Mouse (Mus musculus) forebrain, postnatal 0 days (tissue): Measurements from ENCODE around the gene Nr2f1. TPM values are rescaled to one million over a fixed set of nuclear protein-coding genes. Genes with fewer than 3 reads are reported as not detected.

ENCODE experiments used
- ATAC-seq: fragments of 200-750 bp; cut with Nextera tagmentation; 2 replicates; pipeline ENCODE4 v1.8.0; 2017; ENCODE audit warnings: mild to moderate bottlenecking, moderate library complexity
- DNase-seq: peaks from one replicate; pipeline ENCODE4 v3.0.0-alpha.2; 2015
- H3K27ac ChIP-seq: fragments of 300-500 bp; sonication (generic); 2 replicates; pipeline ENCODE4 v1.5.1; 2014; ENCODE audit warnings: low read depth, mild to moderate bottlenecking, antibody characterized with exemption, low read length, moderate library complexity, mixed read lengths
- H3K27me3 ChIP-seq: fragments of 300-500 bp; sonication (generic); 2 replicates; pipeline ENCODE4 v1.6.1; 2014; ENCODE audit warnings: mild to moderate bottlenecking, low read length, mixed read lengths; ENCODE audit not compliant: insufficient read depth
- H3K36me3 ChIP-seq: fragments of 300-500 bp; sonication (generic); 2 replicates; pipeline ENCODE4 v1.6.1; 2014; ENCODE audit warnings: mild to moderate bottlenecking, moderate library complexity; ENCODE audit not compliant: insufficient read depth
- H3K4me1 ChIP-seq: fragments of 300-500 bp; sonication (generic); 2 replicates; pipeline ENCODE4 v1.6.1; 2014; ENCODE audit warnings: antibody characterized with exemption; ENCODE audit not compliant: insufficient read depth
- H3K4me2 ChIP-seq: fragments of 300-500 bp; sonication (generic); 2 replicates; pipeline ENCODE4 v1.6.1; 2014; ENCODE audit warnings: low read depth, mild to moderate bottlenecking, moderate library complexity
- H3K4me3 ChIP-seq: fragments of 300-500 bp; sonication (generic); 2 replicates; pipeline ENCODE4 v1.5.1; 2014; ENCODE audit warnings: low read depth, low read length, mixed read lengths
- H3K9ac ChIP-seq: fragments of 300-500 bp; sonication (generic); 2 replicates; pipeline ENCODE4 v1.6.1; 2014; ENCODE audit warnings: mild to moderate bottlenecking
- H3K9me3 ChIP-seq: fragments of 300-500 bp; sonication (generic); 2 replicates; pipeline ENCODE4 v1.6.1; 2016; ENCODE audit warnings: low read length
- CTCF ChIP-seq: sonication (generic); IDR thresholded peaks from 2 replicates; pipeline ENCODE4 v1.5.1; 2016; ENCODE audit warnings: antibody characterized with exemption, control low read depth, low read depth
- WGBS: fragments of 180-500 bp; shearing (Covaris S2); extraction: QIAGEN DNeasy Blood & Tissue Kit; methylation state at CpG from one replicate; pipeline ENCODE4 v1.1.7; 2014; 5-methylcytosine and 5-hydroxymethylcytosine counted together
- polyA plus RNA-seq: library from polyadenylated mRNA; unstranded; fragments of >200 nt; fragmentation: Nextera tagmentation; extraction: Ambion mirVana; gene quantifications from 2 replicates; pipeline ENCODE4 v1.2.1, GENCODE M21; 2015
- total RNA-seq: library from RNA; depleted of rRNA; stranded (reverse); fragments of >200 nt; gene quantifications from 2 replicates; pipeline ENCODE4 v1.2.3, GENCODE M21; 2014

Gene Nr2f1
- total and polyA plus RNA-seq, 2 experiments from 2014 or later: 89.1 to 250 TPM

- DNase-seq (peak; percentile 55), ATAC-seq (peak; percentile 18; the same call in 1 of the 2 replicates)
- peak overlapping the region; percentile 56 for H3K9ac ChIP-seq
- H3K27ac ChIP-seq: peak overlapping the region; percentile 81
- no peaks in the 10 kb centered on the region for H3K27me3 ChIP-seq
- no peak for TF ChIP-seq CTCF
- no peaks in the 10 kb centered on the region for H3K36me3 ChIP-seq
- WGBS: 12% methylated on average over 13 of the region's 13 CpGs
- H3K4me2 ChIP-seq: peak overlapping the region; percentile 87
- no peaks in the 10 kb centered on the region for H3K9me3 ChIP-seq
- peak overlapping the region; percentile 35 for H3K4me3 ChIP-seq
- H3K4me1 ChIP-seq: peaks cover 32% of the 10 kb centered on the region
Measured at GRCm38 (mm10) chr13:78210748-78211089, 11.2 kb upstream of the Nr2f1 start.

- no peak for TF ChIP-seq CTCF
- Histone ChIP-seq H3K4me2 (peak overlapping the region; percentile 87), H3K9ac (peak overlapping the region; percentile 56), H3K9me3 (no peaks in the 10 kb centered on the region), H3K27me3 (no peaks in the 10 kb centered on the region), H3K27ac (peak overlapping the region; percentile 81), H3K4me1 (peaks cover 32% of the 10 kb centered on the region), H3K36me3 (no peaks in the 10 kb centered on the region), H3K4me3 (peak overlapping the region; percentile 35)
- no peak for DNase-seq
- under 1% methylated on average over 38 of the region's 38 CpGs for WGBS
- ATAC-seq: peak; percentile 63
Measured at GRCm38 (mm10) chr13:78210029-78210747, 10.6 kb upstream of the Nr2f1 start.

GRCm38 (mm10) chr13:78209611-78210028 lies 10.1 kb upstream of the Nr2f1 start:
- Histone ChIP-seq H3K27ac (peak overlapping the region; percentile 81), H3K4me1 (peaks cover 32% of the 10 kb centered on the region), H3K4me3 (peak overlapping the region; percentile 35), H3K4me2 (peak overlapping the region; percentile 87), H3K36me3 (no peaks in the 10 kb centered on the region), H3K9me3 (no peaks in the 10 kb centered on the region), H3K9ac (peak overlapping the region; percentile 56), H3K27me3 (no peaks in the 10 kb centered on the region)
- TF ChIP-seq CTCF: no peak
- WGBS: 4% methylated on average over 12 of the region's 12 CpGs
- ATAC-seq (peak; percentile 28), DNase-seq (peak; percentile 78)

GRCm38 (mm10) chr13:78208689-78209410 lies 9.3 kb upstream of the Nr2f1 start:
- no peaks in the 10 kb centered on the region for H3K27me3 ChIP-seq
- ATAC-seq: no peak
- H3K9me3 ChIP-seq: no peaks in the 10 kb centered on the region
- H3K9ac ChIP-seq: peak overlapping the region; percentile 56
- DNase-seq: peak; percentile 47
- TF ChIP-seq CTCF: no peak
- H3K4me1 ChIP-seq: peaks cover 32% of the 10 kb centered on the region
- peak overlapping the region; percentile 81 for H3K27ac ChIP-seq
- no peaks in the 10 kb centered on the region for H3K36me3 ChIP-seq
- peak overlapping the region; percentile 87 for H3K4me2 ChIP-seq
- peak overlapping the region; percentile 35; the same call in 1 of the 2 replicates for H3K4me3 ChIP-seq
- 19% methylated on average over 14 of the region's 14 CpGs for WGBS

GRCm38 (mm10) chr13:78207796-78208645 lies 8.5 kb upstream of the Nr2f1 start:
- WGBS: 16% methylated on average over 12 of the region's 12 CpGs
- H3K27ac ChIP-seq: peak overlapping the region; percentile 57
- no peak for ATAC-seq
- no peak for TF ChIP-seq CTCF
- peak; percentile 52 for DNase-seq
- H3K4me3 ChIP-seq: peak overlapping the region; percentile 7; the same call in 1 of the 2 replicates
- peak overlapping the region; percentile 31 for H3K9ac ChIP-seq
- H3K4me1 ChIP-seq: peaks cover 30% of the 10 kb centered on the region
- no peaks in the 10 kb centered on the region for H3K9me3 ChIP-seq
- H3K4me2 ChIP-seq: peak overlapping the region; percentile 87
- H3K36me3 ChIP-seq: no peaks in the 10 kb centered on the region
- no peaks in the 10 kb centered on the region for H3K27me3 ChIP-seq

GRCm38 (mm10) chr13:78206891-78207430 lies 7.4 kb upstream of the Nr2f1 start:
- Histone ChIP-seq H3K27me3 (no peaks in the 10 kb centered on the region), H3K4me3 (peak overlapping the region; percentile 18), H3K9me3 (no peaks in the 10 kb centered on the region), H3K27ac (peak overlapping the region; percentile 57; the same call in 1 of the 2 replicates), H3K36me3 (no peaks in the 10 kb centered on the region), H3K4me2 (peak overlapping the region; percentile 87), H3K9ac (peak overlapping the region; percentile 37; the same call in 1 of the 2 replicates), H3K4me1 (peaks cover 30% of the 10 kb centered on the region)
- DNase-seq (peak; percentile 60), ATAC-seq (no peak)
- WGBS: 25% methylated on average over 7 of the region's 7 CpGs
- TF ChIP-seq CTCF: no peak
